Mouse (Mus musculus) forebrain, postnatal 0 days (tissue): Measurements from ENCODE around the gene Aff3. TPM values are rescaled to one million over a fixed set of nuclear protein-coding genes. Genes with fewer than 3 reads are reported as not detected.

Experiments used
- ATAC-seq: fragments of 200-750 bp; cut with Nextera tagmentation; 2 replicates; pipeline ENCODE4 v1.8.0; 2017; ENCODE audit warnings: mild to moderate bottlenecking, moderate library complexity
- DNase-seq: peaks from one replicate; pipeline ENCODE4 v3.0.0-alpha.2; 2015
- H3K27ac ChIP-seq: fragments of 300-500 bp; sonication (generic); 2 replicates; pipeline ENCODE4 v1.5.1; 2014; ENCODE audit warnings: low read depth, mild to moderate bottlenecking, antibody characterized with exemption, low read length, moderate library complexity, mixed read lengths
- H3K27me3 ChIP-seq: fragments of 300-500 bp; sonication (generic); 2 replicates; pipeline ENCODE4 v1.6.1; 2014; ENCODE audit warnings: mild to moderate bottlenecking, low read length, mixed read lengths; ENCODE audit not compliant: insufficient read depth
- H3K36me3 ChIP-seq: fragments of 300-500 bp; sonication (generic); 2 replicates; pipeline ENCODE4 v1.6.1; 2014; ENCODE audit warnings: mild to moderate bottlenecking, moderate library complexity; ENCODE audit not compliant: insufficient read depth
- H3K4me1 ChIP-seq: fragments of 300-500 bp; sonication (generic); 2 replicates; pipeline ENCODE4 v1.6.1; 2014; ENCODE audit warnings: antibody characterized with exemption; ENCODE audit not compliant: insufficient read depth
- H3K4me2 ChIP-seq: fragments of 300-500 bp; sonication (generic); 2 replicates; pipeline ENCODE4 v1.6.1; 2014; ENCODE audit warnings: low read depth, mild to moderate bottlenecking, moderate library complexity
- H3K4me3 ChIP-seq: fragments of 300-500 bp; sonication (generic); 2 replicates; pipeline ENCODE4 v1.5.1; 2014; ENCODE audit warnings: low read depth, low read length, mixed read lengths
- H3K9ac ChIP-seq: fragments of 300-500 bp; sonication (generic); 2 replicates; pipeline ENCODE4 v1.6.1; 2014; ENCODE audit warnings: mild to moderate bottlenecking
- H3K9me3 ChIP-seq: fragments of 300-500 bp; sonication (generic); 2 replicates; pipeline ENCODE4 v1.6.1; 2016; ENCODE audit warnings: low read length
- CTCF ChIP-seq: sonication (generic); IDR thresholded peaks from 2 replicates; pipeline ENCODE4 v1.5.1; 2016; ENCODE audit warnings: antibody characterized with exemption, control low read depth, low read depth
- WGBS: fragments of 180-500 bp; shearing (Covaris S2); extraction: QIAGEN DNeasy Blood & Tissue Kit; methylation state at CpG from one replicate; pipeline ENCODE4 v1.1.7; 2014; 5-methylcytosine and 5-hydroxymethylcytosine counted together
- polyA plus RNA-seq: library from polyadenylated mRNA; unstranded; fragments of >200 nt; fragmentation: Nextera tagmentation; extraction: Ambion mirVana; gene quantifications from 2 replicates; pipeline ENCODE4 v1.2.1, GENCODE M21; 2015
- total RNA-seq: library from RNA; depleted of rRNA; stranded (reverse); fragments of >200 nt; gene quantifications from 2 replicates; pipeline ENCODE4 v1.2.3, GENCODE M21; 2014

The Aff3 gene
- total and polyA plus RNA-seq, 2 experiments from 2014 or later: 21.8 to 102 TPM

GRCm38 (mm10) chr1:38511076-38511475 is 153.7 kb downstream of the Aff3 start:
- no peak for TF ChIP-seq CTCF
- H3K27me3 ChIP-seq: no peaks in the 10 kb centered on the region
- ATAC-seq (no peak), DNase-seq (no peak)
- no peak overlapping the region for H3K4me2 ChIP-seq
- no peaks in the 10 kb centered on the region for H3K9me3 ChIP-seq
- 70% methylated on average over 5 of the region's 5 CpGs for WGBS
- H3K27ac ChIP-seq: 0 out of 2 replicates have a peak overlapping the region, but pooled peaks have one; percentile 15
- H3K4me3 ChIP-seq: no peak overlapping the region
- no peaks in the 10 kb centered on the region for H3K4me1 ChIP-seq
- no peaks in the 10 kb centered on the region for H3K36me3 ChIP-seq
- no peak overlapping the region for H3K9ac ChIP-seq

GRCm38 (mm10) chr1:38509301-38509700 is 155.5 kb downstream of the Aff3 start:
- H3K9me3 ChIP-seq: no peaks in the 10 kb centered on the region
- no peak for ATAC-seq
- WGBS: 83% methylated on average over 8 of the region's 8 CpGs
- no peaks in the 10 kb centered on the region for H3K4me1 ChIP-seq
- H3K27me3 ChIP-seq: no peaks in the 10 kb centered on the region
- H3K27ac ChIP-seq: no peak overlapping the region
- no peak for TF ChIP-seq CTCF
- H3K9ac ChIP-seq: no peak overlapping the region
- H3K4me2 ChIP-seq: no peak overlapping the region
- no peak for DNase-seq
- H3K36me3 ChIP-seq: no peaks in the 10 kb centered on the region
- no peak overlapping the region for H3K4me3 ChIP-seq

- no peaks in the 10 kb centered on the region for H3K9me3 ChIP-seq
- no peaks in the 10 kb centered on the region for H3K27me3 ChIP-seq
- no peak for DNase-seq
- H3K4me3 ChIP-seq: no peak overlapping the region
- no peak overlapping the region for H3K4me2 ChIP-seq
- WGBS: 88% methylated on average over 7 of the region's 7 CpGs
- no peaks in the 10 kb centered on the region for H3K36me3 ChIP-seq
- no peak overlapping the region for H3K9ac ChIP-seq
- no peak overlapping the region for H3K27ac ChIP-seq
- ATAC-seq: no peak
- H3K4me1 ChIP-seq: peaks cover 4% of the 10 kb centered on the region; the same call in 1 of the 2 replicates
- no peak for TF ChIP-seq CTCF
Measured at GRCm38 (mm10) chr1:38507636-38508179, 157.0 kb downstream of the Aff3 start.

GRCm38 (mm10) chr1:38506396-38506795 is 158.4 kb downstream of the Aff3 start:
- Histone ChIP-seq H3K27ac (no peak overlapping the region), H3K4me2 (no peak overlapping the region), H3K9ac (no peak overlapping the region), H3K4me3 (no peak overlapping the region), H3K4me1 (peaks cover 4% of the 10 kb centered on the region; the same call in 1 of the 2 replicates), H3K27me3 (no peaks in the 10 kb centered on the region), H3K36me3 (no peaks in the 10 kb centered on the region), H3K9me3 (no peaks in the 10 kb centered on the region)
- TF ChIP-seq CTCF: no peak
- ATAC-seq (no peak), DNase-seq (no peak)
- 83% methylated on average over 3 of the region's 3 CpGs for WGBS

- DNase-seq (peak; percentile 44), ATAC-seq (peak; percentile 75)
- peaks cover 4% of the 10 kb centered on the region; the same call in 1 of the 2 replicates for H3K4me1 ChIP-seq
- no peak overlapping the region for H3K9ac ChIP-seq
- no peak overlapping the region for H3K4me2 ChIP-seq
- H3K27me3 ChIP-seq: no peaks in the 10 kb centered on the region
- 26% methylated on average over 13 of the region's 13 CpGs for WGBS
- no peak overlapping the region for H3K4me3 ChIP-seq
- no peaks in the 10 kb centered on the region for H3K36me3 ChIP-seq
- H3K27ac ChIP-seq: no peak overlapping the region
- no peaks in the 10 kb centered on the region for H3K9me3 ChIP-seq
- no peak for TF ChIP-seq CTCF
Measured at GRCm38 (mm10) chr1:38503431-38504089, 161.2 kb downstream of the Aff3 start.

- no peak for TF ChIP-seq CTCF
- H3K36me3 ChIP-seq: no peaks in the 10 kb centered on the region
- ATAC-seq (no peak), DNase-seq (no peak)
- no peak overlapping the region for H3K27ac ChIP-seq
- no peak overlapping the region for H3K4me2 ChIP-seq
- H3K4me1 ChIP-seq: peaks cover 4% of the 10 kb centered on the region; the same call in 1 of the 2 replicates
- H3K9me3 ChIP-seq: no peaks in the 10 kb centered on the region
- H3K27me3 ChIP-seq: no peaks in the 10 kb centered on the region
- 26% methylated on average over 7 of the region's 7 CpGs for whole genome bisulfite sequencing
- no peak overlapping the region for H3K4me3 ChIP-seq
- H3K9ac ChIP-seq: no peak overlapping the region
Measured at GRCm38 (mm10) chr1:38502797-38503196, 162.0 kb downstream of the Aff3 start.

- peaks cover 14% of the 10 kb centered on the region for H3K4me1 ChIP-seq
- TF ChIP-seq CTCF: no peak
- no peak overlapping the region for H3K27ac ChIP-seq
- H3K9ac ChIP-seq: no peak overlapping the region
- ATAC-seq (no peak), DNase-seq (no peak)
- 90% methylated on average over 7 of the region's 7 CpGs for WGBS
- H3K4me2 ChIP-seq: no peak overlapping the region
- H3K9me3 ChIP-seq: no peaks in the 10 kb centered on the region
- H3K27me3 ChIP-seq: no peaks in the 10 kb centered on the region
- no peaks in the 10 kb centered on the region for H3K36me3 ChIP-seq
- H3K4me3 ChIP-seq: no peak overlapping the region
Measured at GRCm38 (mm10) chr1:38501231-38501630, 163.5 kb downstream of the Aff3 start.
